Mouse (Mus musculus) C2C12 (cell line): ENCODE results near the gene Tbc1d1. TPM values are rescaled to one million over a fixed set of nuclear protein-coding genes. Genes with fewer than 3 reads are reported as not detected.

Experiments
- H3K27me3 ChIP-seq: one replicate; pipeline ENCODE4 v1.6.1; 2011; ENCODE audit not compliant: control insufficient read depth, insufficient read depth, insufficient read length
- H3K36me3 ChIP-seq: one replicate; pipeline ENCODE4 v1.6.1; 2011; ENCODE audit not compliant: control insufficient read depth, insufficient read depth
- H3K4me3 ChIP-seq: one replicate; pipeline ENCODE4 v1.5.1; 2011; ENCODE audit warnings: mild to moderate bottlenecking, control low read depth; ENCODE audit not compliant: poor library complexity, insufficient read depth, severe bottlenecking
- H3K79me2 ChIP-seq: one replicate; pipeline ENCODE4 v1.6.1; 2011; ENCODE audit not compliant: control insufficient read depth, insufficient read depth
- H3K79me3 ChIP-seq: one replicate; pipeline ENCODE4 v1.6.1; 2011; ENCODE audit warnings: low read depth, control low read depth
- H3ac ChIP-seq: one replicate; pipeline ENCODE3; 2011; ENCODE audit warnings: low read depth; ENCODE audit not compliant: control insufficient read depth, insufficient read length
- CEBPB ChIP-seq: IDR thresholded peaks from one replicate; pipeline ENCODE4 v1.6.1; 2011; ENCODE audit warnings: low read depth, mild to moderate bottlenecking, control low read depth, moderate library complexity
- CTCF ChIP-seq: IDR thresholded peaks from one replicate; pipeline ENCODE4 v1.5.1; 2011; ENCODE audit not compliant: control insufficient read depth, insufficient read depth, insufficient read length
- FOSL1 ChIP-seq: IDR thresholded peaks from one replicate; pipeline ENCODE4 v1.8.0; 2011; ENCODE audit warnings: mild to moderate bottlenecking, low read length; ENCODE audit not compliant: poor library complexity, insufficient read depth, severe bottlenecking
- MAX ChIP-seq: IDR thresholded peaks from one replicate; pipeline ENCODE4 v1.6.1; 2011; ENCODE audit warnings: mild to moderate bottlenecking, control low read depth
- MYOD1 ChIP-seq: IDR thresholded peaks from one replicate; pipeline ENCODE4 v1.6.1; 2011; ENCODE audit warnings: low read depth; ENCODE audit not compliant: control insufficient read depth, insufficient read length
- MYOG ChIP-seq: IDR thresholded peaks from one replicate; pipeline ENCODE4 v1.6.1; 2011; ENCODE audit not compliant: control insufficient read depth, insufficient read length; ENCODE audit errors: extremely low read depth
- USF1 ChIP-seq: IDR thresholded peaks from one replicate; pipeline ENCODE4 v1.6.1; 2011; ENCODE audit warnings: low read depth, mild to moderate bottlenecking, control low read depth, moderate library complexity
- polyA plus RNA-seq: library from polyadenylated mRNA; unstranded; fragments of >200 nt; fragmentation: generic; extraction: Trizol; gene quantifications from one replicate; pipeline ENCODE4 v1.2.1, GENCODE M21; 2012; ENCODE audit warnings: missing spikeins

Gene Tbc1d1
- polyA plus RNA-seq, 1 experiment, result 25.0 TPM

DNA sequence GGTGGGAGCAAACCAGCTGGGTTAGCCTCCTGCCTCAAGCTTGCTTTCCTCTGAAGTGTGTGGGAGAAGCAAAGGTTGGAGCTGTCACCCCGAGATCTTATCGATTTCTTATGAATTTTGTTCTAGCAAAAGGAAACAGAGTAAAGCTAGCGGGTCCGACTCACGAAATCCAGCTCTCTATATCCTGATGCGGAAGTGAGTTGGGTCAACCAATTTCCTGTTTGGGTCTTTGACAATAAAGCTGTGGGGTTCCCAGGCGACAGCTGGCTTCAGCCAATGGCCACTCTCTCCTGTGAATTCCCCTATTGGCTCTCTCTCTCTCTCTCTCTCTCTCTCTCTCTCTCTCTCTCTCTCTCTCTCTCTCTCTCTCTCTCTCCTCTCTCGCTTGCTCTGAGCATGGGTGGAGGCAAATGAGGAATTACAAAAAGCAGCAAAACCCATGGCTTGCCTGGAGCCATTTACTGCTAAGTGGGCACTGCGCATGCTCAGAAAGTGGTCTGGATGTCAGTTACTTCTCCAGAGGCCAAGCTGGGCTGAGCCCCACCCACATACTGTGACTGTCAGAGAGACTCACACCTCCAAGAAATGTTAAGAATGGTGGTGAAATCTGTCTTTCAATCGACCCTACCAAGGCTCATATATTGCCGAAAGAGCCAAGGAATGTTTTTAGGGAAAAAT is 224.7 kb downstream of the Tbc1d1 start:
- H3K79me2 ChIP-seq, result no peaks in the 10 kb centered on the region
- H3ac ChIP-seq, result no peak overlapping the region
- no peak for TF ChIP-seq USF1
- no peaks in the 10 kb centered on the region for H3K79me3 ChIP-seq
- H3K36me3 ChIP-seq, result no peaks in the 10 kb centered on the region
- H3K4me3 ChIP-seq, result no peak overlapping the region
- no peaks in the 10 kb centered on the region for H3K27me3 ChIP-seq

DNA sequence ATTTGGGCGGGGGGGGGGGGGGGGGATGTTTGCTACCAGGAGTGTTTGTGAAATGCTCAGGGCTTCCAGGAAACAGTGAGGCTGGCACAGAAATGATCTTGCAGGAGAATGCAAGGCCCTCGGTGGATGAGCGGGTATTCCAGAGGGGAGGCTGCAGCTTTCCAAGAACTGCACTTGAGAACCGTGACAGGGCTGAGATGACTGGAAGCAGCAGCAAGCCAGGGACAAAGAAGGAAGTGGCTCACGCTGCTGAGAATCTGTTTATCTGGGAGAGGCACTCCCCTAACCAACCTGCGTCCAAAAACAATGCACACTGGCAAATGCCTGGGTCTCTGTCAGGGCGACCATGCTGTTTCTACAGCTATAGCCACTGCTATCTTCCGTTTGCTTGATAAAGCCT is 225.4 kb downstream of the Tbc1d1 start:
- Histone ChIP-seq H3ac (no peak overlapping the region), H3K4me3 (no peak overlapping the region), H3K36me3 (no peaks in the 10 kb centered on the region), H3K79me3 (no peaks in the 10 kb centered on the region), H3K79me2 (no peaks in the 10 kb centered on the region), H3K27me3 (no peaks in the 10 kb centered on the region)
- no peak for TF ChIP-seq USF1
- TF ChIP-seq FOSL1, result no peak

- Histone ChIP-seq H3K36me3 (no peaks in the 10 kb centered on the region), H3ac (peak overlapping the region; percentile 8), H3K27me3 (no peaks in the 10 kb centered on the region), H3K4me3 (no peak overlapping the region), H3K79me3 (no peaks in the 10 kb centered on the region), H3K79me2 (no peaks in the 10 kb centered on the region)
- TF ChIP-seq CTCF (peak; percentile 77), CEBPB (no peak)
These were observed 226.4 kb downstream of the Tbc1d1 start for GRCm38 (mm10) chr5:64382451-64383057.

DNA sequence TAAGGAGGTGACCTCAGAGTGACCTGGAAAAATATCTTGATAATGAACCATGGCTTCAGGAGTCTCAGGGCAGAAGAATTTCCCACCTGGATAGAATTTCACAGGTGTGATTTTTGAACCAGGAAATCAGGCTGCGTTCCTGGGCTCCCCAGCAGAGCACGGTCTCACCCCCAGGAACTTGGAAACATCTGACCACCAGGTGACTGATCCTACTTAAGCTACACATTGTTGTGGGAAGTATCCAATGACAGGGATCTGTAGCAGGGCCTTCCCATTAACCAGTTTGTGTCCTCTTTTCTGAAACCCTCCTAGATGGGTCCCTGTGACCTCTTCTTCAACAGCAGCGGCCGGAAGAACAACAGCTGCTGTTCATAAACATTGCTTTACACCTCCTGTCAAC is 227.1 kb downstream of the Tbc1d1 start:
- TF ChIP-seq FOSL1 (no peak), CTCF (no peak), USF1 (no peak)
- H3K4me3 ChIP-seq, result no peak overlapping the region
- no peaks in the 10 kb centered on the region for H3K27me3 ChIP-seq
- no peaks in the 10 kb centered on the region for H3K79me3 ChIP-seq
- no peaks in the 10 kb centered on the region for H3K79me2 ChIP-seq
- no peaks in the 10 kb centered on the region for H3K36me3 ChIP-seq
- H3ac ChIP-seq, result no peak overlapping the region

GRCm38 (mm10) chr5:64384546-64384945 is 228.4 kb downstream of the Tbc1d1 start:
- no peaks in the 10 kb centered on the region for H3K79me2 ChIP-seq
- TF ChIP-seq MAX, result no peak
- TF ChIP-seq FOSL1, result no peak
- no peak for TF ChIP-seq CTCF
- H3K4me3 ChIP-seq, result no peak overlapping the region
- H3K36me3 ChIP-seq, result no peaks in the 10 kb centered on the region
- H3K79me3 ChIP-seq, result no peaks in the 10 kb centered on the region
- H3ac ChIP-seq, result no peak overlapping the region
- H3K27me3 ChIP-seq, result no peaks in the 10 kb centered on the region

DNA sequence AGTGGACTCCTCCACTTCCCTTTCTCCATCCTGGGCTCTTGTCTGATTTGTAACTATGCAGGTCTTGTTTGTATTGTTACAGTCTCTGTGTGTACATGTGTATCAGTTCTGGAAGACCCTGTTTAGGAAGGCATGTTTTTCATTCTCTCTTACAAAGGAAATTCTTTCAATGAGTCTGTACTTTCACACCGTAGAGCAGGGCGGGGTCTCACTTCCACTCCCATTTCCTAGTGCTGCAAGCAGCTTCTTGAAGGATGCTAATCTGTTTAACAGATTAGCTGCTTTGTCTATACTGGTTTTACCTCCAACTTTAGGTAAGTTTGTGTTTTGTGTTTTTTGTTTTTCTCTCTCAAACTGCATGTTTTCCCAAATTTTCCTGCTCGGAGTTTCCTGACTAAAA is 230.9 kb downstream of the Tbc1d1 start:
- H3K36me3 ChIP-seq, result no peaks in the 10 kb centered on the region
- no peaks in the 10 kb centered on the region for H3K27me3 ChIP-seq
- H3ac ChIP-seq, result no peak overlapping the region
- H3K79me3 ChIP-seq, result no peaks in the 10 kb centered on the region
- no peak overlapping the region for H3K4me3 ChIP-seq
- H3K79me2 ChIP-seq, result no peaks in the 10 kb centered on the region
- no peak for TF ChIP-seq FOSL1
- no peak for TF ChIP-seq MYOG
- no peak for TF ChIP-seq CEBPB
- TF ChIP-seq MYOD1, result no peak
- TF ChIP-seq CTCF, result no peak
- no peak for TF ChIP-seq USF1
- no peak for TF ChIP-seq MAX
